Mouse (Mus musculus) testis, adult 2 months (tissue): ENCODE results near the gene Gm42906.

ENCODE experiments used
- CTCF ChIP-seq: fragments of 200-500 bp; IDR thresholded peaks from 2 replicates; pipeline ENCODE4 v1.5.1; 2012; ENCODE audit warnings: low read depth, mild to moderate bottlenecking, inconsistent platforms, low read length, moderate library complexity; ENCODE audit not compliant: control insufficient read depth, insufficient read depth, insufficient replicate concordance
- POLR2A ChIP-seq: fragments of 200-500 bp; IDR thresholded peaks from 2 replicates; pipeline ENCODE4 v1.6.1; 2012; ENCODE audit warnings: low read depth, mild to moderate bottlenecking, inconsistent platforms, low read length, moderate library complexity; ENCODE audit not compliant: control insufficient read depth

DNA sequence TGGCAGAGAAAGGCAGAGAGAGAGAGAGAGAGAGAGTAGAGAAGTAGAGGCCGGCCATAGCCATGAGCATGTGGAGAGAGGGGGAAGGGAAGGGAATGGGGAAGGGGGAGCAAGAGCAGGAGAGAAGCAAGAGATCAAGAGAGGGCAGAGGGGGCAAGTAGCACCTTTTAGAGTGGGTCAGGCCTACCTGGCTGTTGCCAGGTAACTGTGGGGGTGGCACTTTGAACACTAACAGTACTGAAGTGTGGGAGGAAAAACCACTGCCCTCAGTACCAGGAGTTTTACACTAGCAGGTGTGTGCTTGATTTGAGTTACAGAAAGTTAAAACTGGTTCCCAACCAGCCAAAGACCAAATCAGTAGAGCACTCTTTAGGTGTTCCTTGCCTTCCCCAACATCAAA is 272.7 kb downstream of the Gm42906 start:
- TF ChIP-seq POLR2A (no peak), CTCF (no peak)
